Mouse (Mus musculus): Measurements from ENCODE around the gene P2ry2. TPM values are rescaled to one million over a fixed set of nuclear protein-coding genes. Genes with fewer than 3 reads are reported as not detected.

Gene P2ry2
- polyA plus RNA-seq, 1 experiment = 67.8 TPM

DNA sequence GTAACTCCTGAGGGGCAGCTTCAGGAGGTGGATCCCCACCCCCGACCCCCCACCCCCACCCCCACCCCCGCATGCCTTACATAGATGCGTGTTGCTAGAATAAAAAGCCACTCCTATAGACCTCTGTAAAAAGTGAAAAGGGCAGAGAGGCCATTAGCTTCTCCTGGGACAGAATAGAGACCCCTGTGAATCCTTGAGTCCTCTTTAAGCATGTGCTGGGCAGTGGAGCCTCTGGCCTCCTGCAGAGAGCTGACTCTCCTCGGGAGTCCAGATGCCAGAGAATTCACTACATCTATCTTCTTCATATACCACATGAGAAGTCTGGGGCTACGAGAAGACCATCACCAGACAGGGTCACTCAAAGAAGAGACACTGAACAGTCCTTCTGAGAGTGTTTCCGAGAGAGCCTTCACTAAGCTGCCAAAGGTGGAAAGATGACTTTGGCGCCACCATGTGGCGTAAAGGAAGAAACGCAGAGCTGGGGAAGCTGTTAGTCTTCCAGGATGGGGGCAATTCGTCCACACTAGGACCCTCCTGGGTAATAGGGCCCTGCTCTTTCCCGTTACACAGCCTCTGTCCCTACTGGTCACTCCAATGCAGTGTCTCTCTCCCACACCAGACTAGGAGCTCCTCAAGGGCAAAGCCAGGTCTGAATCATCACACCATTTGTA is 39.0 kb upstream of the P2ry2 start:
- Histone ChIP-seq H3K4me3 (ENCODE audit: low read depth, low read length) (no peak overlapping the region), H3K36me3 (ENCODE audit: control insufficient read depth, insufficient read depth, low read length) (no peaks in the 10 kb centered on the region), H3K27ac (ENCODE audit: insufficient read depth, low read depth, low read length) (no peak overlapping the region), H3K27me3 (ENCODE audit: control insufficient read depth, insufficient read depth, low read length) (no peaks in the 10 kb centered on the region), H3K4me1 (ENCODE audit: control insufficient read depth, insufficient read depth, insufficient read length, low read length) (no peaks in the 10 kb centered on the region)
- TF ChIP-seq POLR2A (IDR thresholded peaks at IDR 0.05; ENCODE audit: low read depth, low read length) (no peak), CTCF (IDR thresholded peaks at IDR 0.05; ENCODE audit: extremely low read depth, insufficient read length, insufficient replicate concordance, low read depth, low read length) (peak; percentile 94; the same call in 1 of the 2 replicates)
- WGBS = 21% methylated on average over 11 of the region's 11 CpGs

DNA sequence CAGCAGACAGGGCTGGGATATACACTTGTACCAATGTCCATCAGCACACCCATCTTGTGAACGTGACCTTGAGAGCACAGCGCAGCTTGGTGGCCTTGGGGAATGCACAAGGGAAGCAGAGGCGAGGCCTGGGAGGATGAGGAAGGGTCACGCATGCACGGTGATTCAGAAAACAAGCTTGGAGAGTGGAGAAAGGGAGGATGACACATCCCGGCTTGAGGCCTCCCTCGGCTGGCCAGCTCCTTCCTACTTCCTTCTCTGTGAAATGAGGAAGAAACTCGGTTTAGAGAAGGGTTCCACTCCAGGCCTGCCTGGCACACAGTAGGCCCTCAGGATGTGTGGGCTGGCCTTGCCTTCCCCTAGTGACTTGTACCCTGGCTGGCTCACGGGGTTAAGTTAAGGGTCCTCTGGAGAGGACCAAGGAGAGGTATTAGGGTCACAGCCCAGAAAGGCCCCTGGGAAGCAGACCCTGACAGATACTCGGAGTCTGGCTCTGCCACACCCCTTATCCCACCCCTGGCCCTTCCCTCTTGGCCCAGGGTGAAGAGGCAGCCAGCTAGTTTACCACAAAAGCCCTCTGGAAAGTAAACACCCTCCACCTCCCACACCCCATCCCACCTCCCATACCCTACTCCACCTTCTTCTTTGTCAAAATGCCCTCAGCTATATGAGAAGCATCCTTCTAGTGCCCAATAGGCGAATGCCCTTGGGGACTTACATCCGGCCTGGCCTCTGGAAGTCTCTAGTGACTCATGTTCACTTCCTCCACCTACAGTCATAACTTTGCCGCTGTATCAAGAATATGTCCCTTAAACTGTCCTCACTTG is 38.3 kb upstream of the P2ry2 start:
- H3K36me3 ChIP-seq (ENCODE audit: control insufficient read depth, insufficient read depth, low read length) = no peaks in the 10 kb centered on the region
- 73% methylated on average over 13 of the region's 13 CpGs for WGBS
- no peak overlapping the region for H3K27ac ChIP-seq (ENCODE audit: insufficient read depth, low read depth, low read length)
- no peaks in the 10 kb centered on the region for H3K27me3 ChIP-seq (ENCODE audit: control insufficient read depth, insufficient read depth, low read length)
- no peak overlapping the region for H3K4me3 ChIP-seq (ENCODE audit: low read depth, low read length)
- H3K4me1 ChIP-seq (ENCODE audit: control insufficient read depth, insufficient read depth, insufficient read length, low read length) = no peaks in the 10 kb centered on the region
- TF ChIP-seq CTCF (IDR thresholded peaks at IDR 0.05; ENCODE audit: extremely low read depth, insufficient read length, insufficient replicate concordance, low read depth, low read length) (no peak), POLR2A (IDR thresholded peaks at IDR 0.05; ENCODE audit: low read depth, low read length) (no peak)

DNA sequence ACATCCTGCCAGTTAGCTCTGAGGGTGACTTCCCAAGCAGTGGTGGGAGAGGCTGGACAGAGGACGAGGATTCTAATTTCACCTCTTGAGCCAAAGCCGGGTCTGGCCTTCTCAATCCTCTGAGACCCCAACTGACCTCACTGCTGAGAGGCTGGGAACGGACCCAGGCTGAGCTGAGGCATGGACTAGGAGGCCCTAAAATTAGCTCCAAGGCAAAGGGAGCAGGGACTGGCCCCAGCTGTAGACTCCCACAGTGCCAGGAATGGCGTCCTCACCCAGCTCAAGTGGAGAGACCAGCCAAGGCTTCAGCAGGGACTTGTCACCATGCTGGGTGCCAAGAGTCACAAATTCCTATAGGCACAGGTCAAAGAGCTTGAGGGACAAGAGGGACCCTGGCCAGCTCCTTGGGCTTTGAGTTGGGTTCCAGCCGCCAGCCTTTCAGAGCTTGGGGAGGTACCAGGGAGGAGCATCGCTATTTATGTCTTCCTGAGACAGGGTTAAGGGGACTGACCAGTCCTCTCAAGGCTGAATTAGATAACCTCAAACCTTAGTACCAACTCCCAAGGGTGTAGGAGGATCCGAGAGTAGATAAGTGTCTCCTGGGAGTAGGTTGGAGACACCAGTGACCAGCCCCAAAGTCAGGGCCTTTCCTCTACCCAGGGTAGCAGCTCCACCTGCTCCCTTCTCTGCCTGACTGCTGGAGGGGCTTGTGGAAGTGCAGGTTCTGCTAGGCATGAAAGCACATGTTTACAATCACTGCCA is 36.8 kb upstream of the P2ry2 start:
- 78% methylated on average over 7 of the region's 7 CpGs for WGBS
- Histone ChIP-seq H3K4me3 (ENCODE audit: low read depth, low read length) (no peak overlapping the region), H3K27me3 (ENCODE audit: control insufficient read depth, insufficient read depth, low read length) (no peaks in the 10 kb centered on the region), H3K4me1 (ENCODE audit: control insufficient read depth, insufficient read depth, insufficient read length, low read length) (no peaks in the 10 kb centered on the region), H3K27ac (ENCODE audit: insufficient read depth, low read depth, low read length) (no peak overlapping the region), H3K36me3 (ENCODE audit: control insufficient read depth, insufficient read depth, low read length) (no peaks in the 10 kb centered on the region)
- TF ChIP-seq POLR2A (IDR thresholded peaks at IDR 0.05; ENCODE audit: low read depth, low read length) = no peak
- no peak for TF ChIP-seq CTCF (IDR thresholded peaks at IDR 0.05; ENCODE audit: extremely low read depth, insufficient read length, insufficient replicate concordance, low read depth, low read length)

DNA sequence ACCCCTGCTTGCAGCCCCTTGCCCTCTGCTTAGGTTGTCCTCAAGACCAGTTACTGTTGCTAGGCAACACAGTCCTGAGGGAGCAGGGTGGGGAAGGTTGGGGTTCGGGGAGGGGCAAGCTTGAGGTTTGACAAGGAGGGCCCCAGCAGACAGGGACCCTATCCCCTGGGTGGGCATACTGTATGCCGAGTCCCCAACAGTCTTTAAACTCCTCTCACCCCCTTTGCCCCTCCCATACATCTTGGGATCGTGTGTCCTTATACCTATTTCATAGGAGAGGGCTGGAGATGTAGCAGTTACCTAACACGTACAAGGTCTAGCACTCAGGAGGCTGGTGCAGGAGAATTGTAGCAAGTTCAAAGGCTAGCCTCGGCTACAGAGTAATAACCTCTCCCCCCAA is 35.6 kb upstream of the P2ry2 start:
- H3K4me3 ChIP-seq (ENCODE audit: low read depth, low read length) = no peak overlapping the region
- no peaks in the 10 kb centered on the region for H3K4me1 ChIP-seq (ENCODE audit: control insufficient read depth, insufficient read depth, insufficient read length, low read length)
- no peaks in the 10 kb centered on the region for H3K36me3 ChIP-seq (ENCODE audit: control insufficient read depth, insufficient read depth, low read length)
- no peaks in the 10 kb centered on the region for H3K27me3 ChIP-seq (ENCODE audit: control insufficient read depth, insufficient read depth, low read length)
- no peak for TF ChIP-seq POLR2A (IDR thresholded peaks at IDR 0.05; ENCODE audit: low read depth, low read length)
- 84% methylated on average over 5 of the region's 5 CpGs for WGBS
- no peak overlapping the region for H3K27ac ChIP-seq (ENCODE audit: insufficient read depth, low read depth, low read length)

DNA sequence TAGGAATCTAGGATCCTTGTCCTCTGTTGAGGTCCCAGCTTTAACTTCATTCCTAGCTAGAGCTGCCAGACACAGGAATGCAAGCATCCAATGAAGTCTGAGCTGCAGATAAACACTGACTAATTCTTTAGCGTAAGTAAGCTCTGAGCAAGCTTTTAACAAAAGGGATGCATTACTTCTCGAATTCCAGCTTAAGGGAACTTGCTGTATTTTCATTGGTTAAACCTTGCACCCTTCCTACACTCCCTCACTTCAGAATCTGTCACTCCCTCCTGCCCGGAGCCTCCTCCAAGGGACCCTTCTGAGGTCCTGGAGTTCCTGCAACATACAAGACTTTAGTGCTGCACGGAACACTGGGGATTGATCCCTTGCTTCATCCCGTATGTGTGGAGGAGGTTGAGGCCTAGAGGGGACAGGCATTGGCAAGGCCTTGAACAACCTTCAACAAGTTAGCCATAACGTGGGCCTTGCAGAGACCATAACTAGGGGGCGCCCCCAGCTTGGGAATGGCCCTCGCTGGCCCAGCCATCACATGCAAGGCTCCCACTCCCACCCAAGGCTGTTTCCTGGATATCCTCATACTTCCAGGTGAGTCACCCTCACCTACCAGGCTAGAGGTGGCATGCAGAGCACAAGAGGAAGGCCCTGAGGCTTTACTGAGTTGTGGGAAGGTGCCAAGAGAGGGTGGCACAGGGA is 31.3 kb upstream of the P2ry2 start:
- Histone ChIP-seq H3K27me3 (ENCODE audit: control insufficient read depth, insufficient read depth, low read length) (no peaks in the 10 kb centered on the region), H3K4me3 (ENCODE audit: low read depth, low read length) (no peak overlapping the region), H3K36me3 (ENCODE audit: control insufficient read depth, insufficient read depth, low read length) (no peaks in the 10 kb centered on the region), H3K4me1 (ENCODE audit: control insufficient read depth, insufficient read depth, insufficient read length, low read length) (peaks cover 28% of the 10 kb centered on the region), H3K27ac (ENCODE audit: insufficient read depth, low read depth, low read length) (no peak overlapping the region)
- 87% methylated on average over 8 of the region's 8 CpGs for WGBS
- TF ChIP-seq CTCF (IDR thresholded peaks at IDR 0.05; ENCODE audit: extremely low read depth, insufficient read length, insufficient replicate concordance, low read depth, low read length) = no peak
- no peak for TF ChIP-seq POLR2A (IDR thresholded peaks at IDR 0.05; ENCODE audit: low read depth, low read length)

DNA sequence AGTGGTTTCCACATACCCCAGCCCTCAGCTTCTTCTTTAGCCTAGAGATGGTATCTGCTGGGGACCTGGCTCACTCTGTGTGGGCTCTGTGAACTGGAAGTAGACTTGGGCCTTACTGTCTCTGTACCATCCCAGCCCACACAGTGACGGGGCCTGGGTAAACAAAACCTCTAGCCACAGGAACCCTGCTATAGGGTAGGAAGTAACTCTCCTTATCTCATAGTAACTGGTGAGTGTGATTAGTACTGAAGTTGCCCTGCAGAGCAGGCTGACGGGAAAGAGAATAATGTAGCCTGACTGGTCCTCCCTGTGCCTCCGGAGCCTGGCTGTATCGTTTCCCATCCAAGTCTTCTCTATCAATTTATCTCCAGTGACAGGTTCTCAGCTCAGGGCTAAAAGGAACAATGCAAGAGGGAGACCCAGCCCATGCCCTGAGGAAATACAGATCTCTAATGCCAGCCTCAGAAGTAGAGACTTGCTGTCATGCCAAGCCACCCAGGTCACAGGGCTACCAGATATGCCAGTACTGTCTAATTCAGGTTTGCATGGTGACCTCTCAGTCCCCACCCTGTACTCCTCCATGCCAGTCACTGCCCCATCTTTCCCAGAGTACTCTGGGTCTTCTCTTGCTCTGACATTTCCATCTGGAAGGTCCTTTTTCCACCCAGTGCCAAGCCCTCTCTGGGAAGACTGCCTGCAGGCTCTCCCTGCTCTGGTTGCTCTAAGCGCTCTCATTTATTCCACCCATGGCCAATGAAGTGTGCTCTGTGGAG is 29.5 kb upstream of the P2ry2 start:
- WGBS = 32% methylated on average over 5 of the region's 5 CpGs
- no peak for TF ChIP-seq POLR2A (IDR thresholded peaks at IDR 0.05; ENCODE audit: low read depth, low read length)
- TF ChIP-seq CTCF (IDR thresholded peaks at IDR 0.05; ENCODE audit: extremely low read depth, insufficient read length, insufficient replicate concordance, low read depth, low read length) = no peak
- H3K27me3 ChIP-seq (ENCODE audit: control insufficient read depth, insufficient read depth, low read length) = no peaks in the 10 kb centered on the region
- no peak overlapping the region for H3K4me3 ChIP-seq (ENCODE audit: low read depth, low read length)
- H3K4me1 ChIP-seq (ENCODE audit: control insufficient read depth, insufficient read depth, insufficient read length, low read length) = peaks cover 28% of the 10 kb centered on the region
- peak overlapping the region; percentile 95 for H3K27ac ChIP-seq (ENCODE audit: insufficient read depth, low read depth, low read length)
- no peaks in the 10 kb centered on the region for H3K36me3 ChIP-seq (ENCODE audit: control insufficient read depth, insufficient read depth, low read length)
